Mouse (Mus musculus): Measurements from ENCODE around the gene Apoh.

Apoh gene

DNA sequence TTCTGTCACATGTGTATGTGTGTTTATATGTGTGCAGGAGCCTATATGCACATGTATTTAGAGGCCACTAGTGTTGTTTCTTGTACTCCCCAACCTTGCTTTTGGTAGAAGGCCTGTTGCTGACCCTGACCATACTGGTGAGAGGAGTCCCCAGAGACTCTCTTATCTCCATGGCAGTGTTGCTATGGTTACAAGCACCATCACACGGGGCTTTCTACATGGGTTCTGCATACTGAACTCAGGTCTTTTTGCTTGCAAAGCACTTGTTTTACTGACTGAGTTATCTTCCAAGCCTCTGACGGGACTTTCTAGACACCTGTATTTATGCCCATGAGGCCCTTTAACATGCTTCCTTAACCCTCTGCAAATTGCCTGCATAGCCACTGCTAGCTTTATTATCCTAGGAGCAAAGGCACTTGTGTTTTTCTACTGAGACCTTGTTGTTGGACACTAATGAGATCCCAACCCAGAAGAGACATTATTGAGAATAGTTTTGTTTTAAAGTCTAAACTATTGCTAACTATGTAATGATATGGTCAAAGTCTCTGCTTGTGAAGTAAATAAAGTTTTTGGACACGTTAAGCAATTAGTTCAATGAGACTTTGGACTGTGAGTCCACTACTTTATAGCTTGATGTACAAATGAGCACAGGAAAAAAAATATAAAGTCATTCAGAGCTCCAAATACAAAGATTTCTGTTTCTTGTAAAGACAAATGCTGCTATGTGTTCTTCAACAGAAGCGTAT is 41.9 kb downstream of the Apoh start:
- DNase-seq = no peak

DNA sequence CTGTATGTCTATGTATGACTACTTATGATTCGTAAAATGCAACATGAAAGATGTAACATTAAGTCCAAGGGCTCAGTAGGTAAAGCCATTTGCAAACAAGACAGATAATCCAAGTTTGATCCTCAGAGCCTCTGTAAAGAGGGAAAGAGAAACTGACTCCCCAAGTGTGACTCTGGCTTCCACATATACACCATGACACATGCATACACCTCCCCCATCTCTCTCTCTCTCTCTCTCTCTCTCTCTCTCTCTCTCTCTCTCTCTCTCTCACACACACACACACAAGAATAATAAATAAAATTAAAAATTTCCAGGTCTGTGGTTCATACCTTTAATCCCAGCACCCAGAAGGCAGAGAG is 42.5 kb downstream of the Apoh start:
- DNase-seq = no peak

DNA sequence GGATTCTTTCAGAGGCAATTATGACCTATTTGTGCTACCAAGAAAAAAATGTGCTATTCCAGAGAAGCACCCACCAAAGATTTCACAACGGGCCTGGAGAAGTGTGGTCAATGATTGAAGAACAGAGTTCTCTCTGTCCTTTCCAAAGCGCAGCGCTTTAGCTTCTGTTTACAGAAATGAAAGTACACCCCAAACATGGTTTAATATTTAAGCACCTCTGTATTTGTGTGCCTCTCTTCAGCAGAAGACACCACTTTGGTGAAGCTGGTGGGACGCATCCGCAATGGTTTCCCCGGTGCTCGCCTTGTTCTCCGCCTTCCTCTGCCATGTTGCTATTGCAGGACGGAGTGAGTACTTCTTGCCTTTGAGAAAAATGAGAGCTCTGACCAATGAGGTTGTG is 51.9 kb downstream of the Apoh start:
- DNase-seq = no peak

DNA sequence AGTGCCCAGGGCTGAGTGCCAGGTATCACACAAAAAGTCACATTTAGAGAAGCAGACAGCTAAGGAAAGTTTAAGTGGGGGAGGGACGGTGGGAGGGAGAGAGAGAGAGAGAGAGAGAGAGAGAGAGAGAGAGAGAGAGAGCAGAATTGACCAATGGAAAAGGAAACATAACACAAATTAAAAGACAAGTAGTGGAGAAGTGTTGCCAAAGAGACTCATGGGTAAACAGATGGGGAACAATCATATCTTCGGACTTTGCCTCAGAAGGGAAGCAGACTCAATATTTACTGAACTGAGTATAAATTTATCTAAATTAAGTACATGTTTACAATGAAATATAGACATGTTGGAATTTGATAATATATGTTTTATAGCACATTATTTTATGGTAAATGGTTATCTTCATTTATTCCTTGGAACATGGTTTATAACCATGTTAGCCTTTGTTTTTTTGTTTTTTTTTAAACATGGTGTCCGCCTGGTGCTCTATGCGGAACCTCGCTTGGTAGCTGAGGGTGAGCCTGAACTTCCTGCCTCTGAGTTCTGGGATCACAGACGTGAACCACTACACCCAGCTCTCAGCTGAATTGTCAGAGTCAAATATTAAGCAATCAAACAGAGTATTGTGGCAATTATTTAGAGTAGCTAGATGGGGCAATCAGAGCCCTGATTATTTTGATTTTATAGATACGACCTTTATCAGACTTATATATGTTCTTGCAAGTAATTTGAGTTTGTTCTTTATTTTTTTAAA is 53.1 kb downstream of the Apoh start:
- DNase-seq = no peak

DNA sequence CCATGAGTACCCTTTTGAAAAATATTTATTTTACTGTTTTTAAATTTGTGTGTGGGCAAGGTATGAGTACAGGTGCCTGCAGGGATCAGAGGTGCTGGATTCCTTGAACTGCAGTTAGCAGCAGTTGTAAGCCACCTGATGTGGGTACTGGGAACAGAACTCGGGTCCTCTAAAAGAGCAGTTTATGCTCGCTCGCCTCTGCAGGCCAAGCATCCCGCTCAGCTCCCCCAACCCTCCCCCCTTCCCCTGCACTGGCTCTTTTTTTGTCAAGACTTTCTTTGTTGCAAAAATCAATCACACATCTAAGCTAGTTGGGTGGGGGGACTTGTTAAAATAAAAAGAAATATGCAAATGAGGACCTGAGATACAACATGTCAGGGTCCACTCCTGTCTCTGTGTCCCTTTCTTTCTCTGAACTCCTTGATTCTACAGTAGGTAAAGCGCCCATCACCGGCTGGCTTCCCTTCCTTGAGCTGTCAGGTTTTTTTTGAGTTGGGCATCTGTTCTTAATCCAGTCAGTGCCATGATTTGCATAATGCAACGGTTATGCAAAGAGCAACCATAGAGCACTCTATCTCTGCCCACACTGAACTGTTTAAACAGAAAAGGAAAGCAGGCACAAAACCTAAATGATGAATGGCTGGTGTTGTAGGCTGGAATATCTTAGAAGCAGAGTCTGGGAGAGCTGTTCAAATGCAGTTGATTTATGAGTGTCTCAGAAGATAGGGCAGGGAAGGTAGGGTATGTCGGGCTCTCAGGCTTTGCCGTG is 66.9 kb downstream of the Apoh start:
- DNase-seq = no peak

DNA sequence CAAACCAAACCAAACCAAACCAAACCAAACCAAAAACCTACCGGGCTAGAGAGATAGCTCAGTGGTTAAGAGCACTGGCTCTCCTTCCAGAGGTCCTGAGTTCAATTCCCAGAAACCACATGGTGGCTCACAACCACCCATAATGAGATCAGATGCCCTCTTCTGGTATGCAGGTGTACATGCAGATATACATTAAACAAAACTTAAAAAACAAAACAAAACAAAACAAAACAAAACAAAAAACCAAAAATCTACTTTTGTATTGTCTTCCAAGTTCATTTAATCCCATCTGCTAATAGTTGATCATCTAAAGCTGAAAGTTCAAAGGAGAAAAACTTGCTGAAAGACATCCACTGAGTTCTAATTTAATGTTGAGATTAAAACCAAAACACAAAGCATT is 73.2 kb downstream of the Apoh start:
- no peak for DNase-seq

DNA sequence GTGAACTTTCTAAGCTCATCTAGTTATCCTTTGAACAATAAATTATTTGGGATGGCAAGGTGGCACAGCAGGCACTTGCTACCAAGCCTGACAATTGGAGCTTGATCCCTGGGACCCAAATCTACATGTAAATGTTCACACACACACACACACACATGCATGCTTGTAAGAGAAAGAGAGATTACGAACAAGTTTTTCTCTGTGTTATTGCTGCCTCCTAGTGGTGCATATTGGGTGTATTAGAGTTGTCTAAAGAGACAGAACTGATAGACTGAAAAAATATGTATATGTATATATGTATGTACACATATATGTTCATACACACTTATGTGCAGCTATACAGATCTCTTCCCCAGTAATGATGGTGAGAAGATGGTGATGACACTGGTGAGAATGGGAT is 75.4 kb downstream of the Apoh start:
- DNase-seq = no peak

DNA sequence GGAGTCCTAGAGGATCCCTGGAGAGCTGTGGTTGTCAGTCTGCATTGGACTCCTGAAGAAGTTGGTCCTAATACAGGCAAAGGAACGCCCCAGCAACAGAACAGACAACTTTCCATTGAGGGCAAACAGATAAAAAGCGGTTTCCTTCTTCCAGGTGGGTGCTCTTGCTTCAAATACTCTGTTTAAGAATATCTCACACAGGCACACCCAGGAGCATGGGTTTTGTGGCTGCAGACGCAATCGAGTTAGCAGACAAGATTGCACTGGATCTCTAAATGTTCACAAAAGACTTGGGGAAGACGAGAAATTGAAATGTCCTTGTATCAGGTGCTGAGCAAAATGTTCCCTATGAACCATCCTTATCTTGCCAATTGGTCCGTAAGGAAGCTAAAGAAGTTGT is 76.1 kb downstream of the Apoh start:
- no peak for DNase-seq

DNA sequence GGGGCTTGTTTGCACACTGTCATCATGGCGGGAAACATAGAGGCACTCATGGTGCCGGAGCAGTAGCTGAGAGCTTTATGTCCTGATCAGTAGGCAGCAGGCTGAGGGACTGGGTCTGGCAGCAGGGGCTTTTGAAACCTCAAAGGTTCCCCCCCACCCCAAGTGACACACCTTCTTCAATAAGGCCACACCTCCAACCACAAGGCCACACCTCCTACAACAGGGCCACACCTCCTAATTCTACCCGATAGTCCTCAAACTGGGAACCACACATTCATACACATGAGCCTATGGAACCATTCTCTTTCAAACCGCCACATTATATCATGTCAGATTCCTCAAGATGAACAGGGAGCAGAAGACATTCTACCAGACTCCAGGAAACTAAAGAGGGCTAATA is 77.6 kb downstream of the Apoh start:
- no peak for DNase-seq

DNA sequence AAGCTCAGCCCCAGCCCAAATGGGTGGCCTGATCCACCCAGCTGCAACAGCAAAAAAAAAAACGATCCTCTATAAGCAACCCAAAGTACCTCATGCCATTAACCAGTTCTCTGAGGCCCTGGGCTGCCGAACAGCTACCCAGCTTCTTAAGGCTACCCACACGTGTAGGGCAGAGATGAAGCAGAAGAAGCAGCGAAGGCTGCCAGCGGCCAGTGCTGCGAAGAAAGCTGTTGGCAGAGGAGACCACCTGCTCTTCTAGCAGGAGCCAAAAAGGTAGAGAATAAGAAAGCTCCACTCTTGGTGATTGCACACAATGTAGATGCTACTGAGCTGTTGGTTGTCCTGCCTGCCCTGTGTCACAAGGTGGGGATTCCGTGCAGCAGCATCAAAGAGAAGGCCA is 80.1 kb downstream of the Apoh start:
- DNase-seq = no peak

DNA sequence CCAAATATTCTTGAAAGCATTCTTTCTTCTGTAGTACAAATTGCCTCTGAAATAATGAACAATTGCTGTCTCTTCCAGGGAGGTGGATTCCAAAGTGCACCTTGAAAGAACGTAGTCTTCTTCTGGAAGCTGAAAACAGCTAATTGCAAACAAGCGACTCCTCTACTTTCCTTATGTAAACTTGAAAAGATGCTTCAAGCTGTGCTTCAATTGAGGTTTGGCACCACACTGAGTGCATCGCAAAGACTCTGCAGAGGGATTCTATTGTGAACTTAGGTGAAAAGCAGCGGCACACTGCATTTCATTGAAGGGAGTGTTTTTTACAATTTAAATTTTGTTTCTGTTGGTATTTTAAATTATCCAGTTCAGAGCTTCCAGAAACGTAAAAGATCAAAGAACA is 81.0 kb downstream of the Apoh start:
- DNase-seq = no peak

DNA sequence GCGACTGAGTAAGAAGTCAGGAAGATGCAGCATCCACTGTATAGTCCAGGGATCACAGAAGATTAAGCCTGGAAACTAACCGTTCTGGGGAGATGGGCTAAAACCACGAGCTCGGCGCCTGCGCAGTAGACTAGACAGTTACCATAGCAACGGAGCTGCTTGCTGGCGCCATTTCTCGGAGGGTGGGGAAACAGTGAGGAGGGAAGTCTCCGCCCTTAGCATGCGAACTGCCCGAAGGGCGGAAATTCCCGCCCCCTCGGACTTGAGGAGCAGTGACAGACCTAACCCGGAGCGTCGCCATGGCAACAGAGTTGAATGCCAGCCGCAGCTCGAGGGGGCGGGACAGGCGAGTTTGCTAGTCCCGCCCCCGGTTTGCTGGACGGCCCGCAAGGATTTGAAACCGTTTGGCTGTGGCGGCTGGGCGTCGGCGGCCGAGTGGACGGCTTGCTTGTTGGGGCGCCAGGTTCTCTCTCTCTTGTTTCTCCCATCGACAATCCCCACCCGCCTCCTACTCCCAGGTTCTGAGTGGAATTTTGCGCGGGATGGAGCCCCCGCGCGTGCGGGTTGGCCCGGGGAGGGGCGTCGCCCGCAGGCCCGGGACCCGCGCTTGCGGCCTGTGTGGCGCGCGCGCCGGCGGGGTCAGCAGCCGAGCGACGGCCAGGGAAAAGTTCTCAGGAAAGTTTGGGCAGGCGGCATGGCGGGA is 81.9 kb downstream of the Apoh start, which contains the start of gene Cep112:
Gene Cep112, plus strand, starts transcription at position 304 of the 703 bp plus-strand sequence.
- peak; percentile 85 for DNase-seq

DNA sequence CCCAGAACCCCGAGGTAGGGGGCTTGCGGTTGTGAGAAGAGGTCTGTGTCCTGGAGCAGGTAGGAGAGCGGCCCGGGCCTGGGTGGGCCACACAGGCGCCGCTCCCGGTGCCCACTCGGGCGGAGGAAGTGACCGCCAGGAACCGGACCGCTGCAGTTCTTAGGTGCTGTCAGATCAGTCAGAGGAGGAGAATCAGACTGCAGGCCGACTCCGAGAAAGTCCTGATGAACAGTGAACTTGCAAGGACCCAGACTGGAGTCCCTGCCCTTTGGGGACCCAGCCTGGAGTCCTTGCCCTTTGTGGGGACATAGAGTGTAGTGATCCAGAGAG is 82.4 kb downstream of the Apoh start:
- DNase-seq = no peak

DNA sequence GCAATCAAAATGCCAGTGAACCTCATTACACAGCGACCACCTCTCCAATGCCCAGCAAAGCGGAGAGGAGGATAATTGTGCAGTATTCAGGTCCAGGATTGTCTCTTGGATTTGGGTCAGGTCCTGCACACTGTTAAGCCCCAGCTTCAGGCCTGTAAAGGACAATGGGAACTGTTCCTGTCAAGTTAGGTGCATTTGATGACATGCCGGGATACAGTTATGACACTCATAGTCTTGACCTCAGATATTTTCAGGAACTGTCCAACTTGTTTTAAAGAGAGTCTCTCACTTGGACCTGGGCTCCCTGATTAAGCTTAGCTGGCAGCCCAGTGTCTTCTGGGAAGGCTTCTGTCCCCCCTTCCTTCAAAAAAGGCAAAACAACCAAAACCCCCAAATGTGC is 82.9 kb downstream of the Apoh start:
- DNase-seq = no peak

DNA sequence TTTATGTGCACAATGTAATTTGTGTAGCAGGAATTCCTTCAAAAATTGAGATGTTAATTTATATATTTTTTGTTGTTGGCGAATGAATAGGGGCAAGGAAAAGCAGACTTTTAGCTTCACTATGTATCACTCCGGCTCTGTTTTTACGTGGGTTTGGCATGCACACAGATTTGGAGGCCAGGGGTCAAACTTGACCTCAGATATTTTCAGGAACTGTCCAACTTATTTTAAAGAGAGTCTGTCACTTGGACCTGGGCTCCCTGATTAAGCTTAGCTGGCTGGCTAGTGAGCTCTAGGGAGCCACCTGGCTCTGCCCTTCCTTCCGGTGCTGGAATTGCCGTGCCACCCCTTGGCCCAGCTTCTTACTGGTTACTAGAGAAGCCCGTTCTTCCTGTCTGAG is 84.0 kb downstream of the Apoh start:
- no peak for DNase-seq

DNA sequence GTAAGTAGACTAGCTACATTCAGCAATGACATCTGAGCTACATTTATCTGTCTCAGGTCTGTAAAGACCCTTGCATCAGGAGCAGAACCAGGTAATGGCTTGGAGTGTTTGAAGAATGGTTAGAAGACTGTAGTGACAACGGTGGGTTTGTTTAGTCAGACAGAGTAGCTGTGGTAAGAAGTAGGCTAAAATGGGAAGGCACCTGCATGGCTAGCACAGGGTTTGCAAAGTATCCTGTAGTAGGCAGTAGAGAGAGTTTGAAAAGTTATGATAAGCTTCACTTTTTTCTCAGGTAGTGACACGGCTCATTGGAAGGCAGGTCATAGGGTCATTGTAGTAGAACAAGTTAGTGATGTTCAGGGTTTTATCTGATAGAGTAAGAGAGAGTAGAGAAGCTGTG is 85.9 kb downstream of the Apoh start:
- DNase-seq = no peak

DNA sequence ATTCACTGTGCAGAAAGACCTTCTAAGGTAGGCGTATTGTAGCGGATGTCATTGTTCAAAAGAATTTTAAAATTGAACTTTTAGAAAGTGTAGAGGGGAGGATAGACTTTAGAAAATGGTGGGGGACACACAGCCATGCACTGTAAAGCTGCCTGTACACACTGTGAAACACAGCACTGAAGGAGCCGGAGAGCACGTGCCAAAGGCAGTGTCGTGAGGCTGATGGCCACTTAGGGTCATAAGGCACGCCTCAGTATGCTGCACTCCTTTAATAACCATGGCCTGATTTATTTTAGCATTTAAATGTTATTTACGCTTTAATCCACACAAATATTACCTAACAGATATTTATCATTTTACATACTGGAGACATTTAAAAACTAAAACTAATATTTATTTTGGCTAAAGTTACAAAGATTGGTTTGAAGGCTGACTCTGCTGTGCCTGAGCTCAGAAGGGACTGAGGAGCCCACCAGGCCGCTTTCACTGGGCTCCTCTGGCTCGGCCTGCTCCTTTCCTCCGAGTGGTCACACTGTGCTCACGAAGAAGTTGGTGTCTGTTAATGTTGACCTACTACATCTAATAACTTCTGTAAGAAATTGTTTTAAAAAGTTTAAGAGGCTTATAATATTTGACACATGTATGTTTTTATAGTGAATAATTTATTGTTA is 100.9 kb downstream of the Apoh start:
- no peak for DNase-seq

DNA sequence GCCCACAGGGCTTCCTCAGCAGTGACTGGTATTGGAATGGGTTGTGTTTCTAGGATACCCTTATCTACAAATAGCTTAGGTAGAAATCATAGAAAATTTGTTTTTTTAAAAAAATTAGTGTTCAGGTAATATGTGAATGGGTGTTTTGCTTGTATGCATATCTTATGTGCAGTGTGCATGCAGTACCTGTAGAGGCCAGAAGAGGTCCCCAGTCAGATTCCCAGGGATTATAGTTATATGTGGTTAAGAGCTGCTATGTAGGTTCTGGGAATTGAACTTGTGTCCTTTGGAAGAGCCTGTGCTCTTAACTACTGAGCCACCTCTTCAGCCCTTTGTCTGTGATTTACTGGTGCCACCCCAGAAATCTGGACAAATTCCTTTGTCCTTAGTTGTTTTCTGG is 104.0 kb downstream of the Apoh start:
- no peak for DNase-seq

DNA sequence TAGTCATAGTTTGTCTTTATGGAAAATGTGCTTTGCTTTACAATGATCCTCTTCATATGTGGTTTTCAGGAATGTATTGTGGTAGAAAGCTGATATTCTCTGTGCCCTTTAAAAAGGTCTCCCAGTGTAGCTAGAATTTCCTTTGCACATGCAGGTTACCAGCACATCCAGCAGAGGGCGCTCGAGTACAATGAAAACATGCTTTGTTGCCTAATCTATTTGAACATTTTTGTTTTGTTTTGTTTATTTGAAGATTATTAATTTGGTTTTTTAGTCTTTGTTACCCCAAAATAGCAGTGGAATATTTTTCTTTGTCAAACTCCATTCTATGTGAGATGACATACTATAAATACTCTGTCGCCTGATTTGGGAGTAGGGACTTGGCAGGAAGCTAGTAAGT is 106.7 kb downstream of the Apoh start:
- DNase-seq = peak; percentile 58

DNA sequence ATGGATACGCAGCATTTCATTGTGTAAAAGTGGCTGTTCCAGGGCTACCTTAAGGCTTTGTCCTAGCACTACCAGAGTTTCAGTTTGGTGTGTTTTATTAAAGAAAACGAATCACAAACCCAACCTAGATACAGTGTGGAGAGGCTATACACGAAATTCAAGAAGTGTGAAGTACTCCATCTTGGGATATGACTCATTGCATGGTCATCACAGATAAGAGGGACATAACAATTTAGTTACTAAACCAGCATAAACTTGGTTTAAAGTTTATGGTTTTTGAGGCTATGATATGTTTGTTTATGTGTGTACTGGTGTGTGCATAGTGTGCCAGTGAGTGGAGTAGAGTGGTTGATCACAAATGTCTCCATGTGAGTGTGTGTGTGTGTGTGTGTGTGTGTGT is 116.4 kb downstream of the Apoh start:
- DNase-seq = no peak

Measured in cerebellum, adult 8-10 months (tissue).